ENCODE assay signal across 8 mouse cellular contexts in the genomic region with DNA sequence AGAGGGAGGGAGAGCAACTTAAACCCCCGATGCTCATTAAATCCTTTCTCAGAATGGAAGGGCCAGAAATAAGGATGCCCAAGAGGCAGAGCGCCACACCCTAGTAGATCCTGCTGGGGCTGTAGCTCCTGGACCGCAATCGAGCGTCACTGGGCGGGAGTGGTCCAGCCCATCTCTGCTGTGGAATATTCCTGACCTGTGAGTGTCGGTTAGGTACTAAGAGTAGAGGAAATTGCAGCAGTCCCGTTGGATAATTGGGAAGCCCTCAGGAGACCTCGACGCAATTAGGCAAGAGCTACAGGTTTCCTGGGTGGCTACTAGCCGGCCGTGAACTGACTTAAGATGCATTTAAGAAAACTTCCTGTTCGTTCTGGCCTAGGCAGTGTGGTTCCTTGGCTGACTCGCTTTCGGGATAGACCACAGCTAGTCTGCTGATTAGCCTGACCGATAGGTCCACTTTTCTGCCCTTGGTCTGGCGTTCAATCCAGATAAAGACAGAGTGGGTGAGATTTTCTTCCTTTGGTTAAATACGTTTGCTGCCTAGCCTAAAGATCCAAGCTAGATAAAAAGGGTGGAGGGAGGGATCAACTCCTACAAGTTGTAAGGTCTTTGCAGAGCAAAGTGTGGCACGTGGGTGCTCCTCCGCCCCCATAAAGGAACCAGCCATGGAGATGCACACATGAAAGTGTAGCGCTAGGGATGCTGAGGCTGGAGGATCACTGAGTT. TPM values are rescaled to one million over a fixed set of nuclear protein-coding genes. Genes with fewer than 3 reads are reported as not detected.
DNase-seq lines count a peak whose midpoint lies in the region; ATAC-seq and TF ChIP-seq lines count a peak whose summit lies in the region.

No protein-coding gene starts in this region.

- H3K27me3 ChIP-seq in spleen, adult 2 months (ENCODE audit: control insufficient read depth, insufficient read depth, low read length): no peaks in the 10 kb centered on the region
- H3K27me3 ChIP-seq in embryonic facial prominence, embryonic 10.5 days (replicated peaks; ENCODE audit: low read depth, poor library complexity, severe bottlenecking): no peaks in the 10 kb centered on the region
- no peaks in the 10 kb centered on the region for H3K27me3 ChIP-seq in hindbrain, embryonic 12.5 days
- H3K27me3 ChIP-seq in liver, embryonic 11.5 days (replicated peaks; ENCODE audit: control insufficient read depth, insufficient read depth, low read length): no peaks in the 10 kb centered on the region
- H3K27me3 ChIP-seq in neural tube, embryonic 13.5 days: no peaks in the 10 kb centered on the region

- DNase-seq in spleen, adult 2 months (ENCODE audit: low read depth in 1 of 2, low spot score in 2 of 2): peak in 1 of 2 experiments; percentile 17
- no peak for DNase-seq in spleen, adult 12 weeks (ENCODE audit: low spot score)
- peak; percentile 61 for DNase-seq in embryonic facial prominence, embryonic 10.5 days (ENCODE audit: low spot score)
- DNase-seq in liver, embryonic 11.5 days (ENCODE audit: low spot score): no peak
- no peak for DNase-seq in ovary, postnatal 36 days (ENCODE audit: low spot score)
- DNase-seq in ovary, postnatal 14 days (ENCODE audit: low spot score): no peak

- no peak for TF ChIP-seq CTCF in spleen, adult 2 months (IDR thresholded peaks at IDR 0.05; ENCODE audit: extremely low read depth, insufficient read depth, insufficient read length, insufficient replicate concordance)

- H3K4me2 ChIP-seq in hindbrain, embryonic 12.5 days (replicated peaks): peak overlapping the region; percentile 80
- peak overlapping the region; percentile 93 for H3K4me2 ChIP-seq in liver, embryonic 11.5 days
- H3K4me2 ChIP-seq in neural tube, embryonic 13.5 days: peak overlapping the region; percentile 67

- H3K27ac ChIP-seq in spleen, adult 2 months (ENCODE audit: insufficient read depth, low read length): peak overlapping the region; percentile 77
- peak overlapping the region; percentile 100 for H3K27ac ChIP-seq in embryonic facial prominence, embryonic 10.5 days (replicated peaks)
- peak overlapping the region; percentile 98 for H3K27ac ChIP-seq in hindbrain, embryonic 12.5 days
- H3K27ac ChIP-seq in liver, embryonic 11.5 days (ENCODE audit: low read depth, low read length): peak overlapping the region; percentile 82
- peak overlapping the region; percentile 100 for H3K27ac ChIP-seq in neural tube, embryonic 13.5 days (replicated peaks)

- H3K4me3 ChIP-seq in spleen, adult 2 months (ENCODE audit: extremely low read depth, insufficient read depth, insufficient read length): peak overlapping the region; percentile 90
- H3K4me3 ChIP-seq in embryonic facial prominence, embryonic 10.5 days: peak overlapping the region; percentile 95
- peak overlapping the region; percentile 85 for H3K4me3 ChIP-seq in hindbrain, embryonic 12.5 days
- H3K4me3 ChIP-seq in liver, embryonic 11.5 days (ENCODE audit: low read depth, low read length): peak overlapping the region; percentile 71
- peak overlapping the region; percentile 85 for H3K4me3 ChIP-seq in neural tube, embryonic 13.5 days

- peaks cover 23% of the 10 kb centered on the region; the same call in 1 of the 2 replicates for H3K4me1 ChIP-seq in spleen, adult 2 months (ENCODE audit: control insufficient read depth, insufficient read depth, insufficient read length)
- H3K4me1 ChIP-seq in embryonic facial prominence, embryonic 10.5 days: peaks cover 65% of the 10 kb centered on the region
- H3K4me1 ChIP-seq in hindbrain, embryonic 12.5 days: peaks cover 51% of the 10 kb centered on the region
- peaks cover 48% of the 10 kb centered on the region for H3K4me1 ChIP-seq in liver, embryonic 11.5 days (replicated peaks; ENCODE audit: control insufficient read depth, insufficient read depth, low read length)
- H3K4me1 ChIP-seq in neural tube, embryonic 13.5 days (replicated peaks): peaks cover 63% of the 10 kb centered on the region

- no peaks in the 10 kb centered on the region for H3K9me3 ChIP-seq in embryonic facial prominence, embryonic 10.5 days
- no peaks in the 10 kb centered on the region for H3K9me3 ChIP-seq in hindbrain, embryonic 12.5 days (replicated peaks)
- H3K9me3 ChIP-seq in liver, embryonic 11.5 days (ENCODE audit: control insufficient read depth, low read length): no peaks in the 10 kb centered on the region
- H3K9me3 ChIP-seq in neural tube, embryonic 13.5 days: no peaks in the 10 kb centered on the region

- peaks cover 16% of the 10 kb centered on the region for H3K36me3 ChIP-seq in spleen, adult 2 months (ENCODE audit: control insufficient read depth, insufficient read depth, low read length)
- peaks cover 40% of the 10 kb centered on the region for H3K36me3 ChIP-seq in embryonic facial prominence, embryonic 10.5 days (replicated peaks)
- peaks cover 23% of the 10 kb centered on the region for H3K36me3 ChIP-seq in hindbrain, embryonic 12.5 days
- peaks cover 31% of the 10 kb centered on the region for H3K36me3 ChIP-seq in liver, embryonic 11.5 days (ENCODE audit: control insufficient read depth, insufficient read depth, low read length)
- peaks cover 25% of the 10 kb centered on the region for H3K36me3 ChIP-seq in neural tube, embryonic 13.5 days

- ATAC-seq in hindbrain, embryonic 12.5 days (ENCODE audit: low FRiP score): peak; percentile 17; the same call in 1 of the 2 replicates
- no peak; the same call in 1 of the 2 replicates for ATAC-seq in liver, embryonic 11.5 days (replicated peaks; ENCODE audit: low FRiP score)
- ATAC-seq in neural tube, embryonic 13.5 days (ENCODE audit: low read depth): peak; percentile 33

- TF ChIP-seq POLR2A in spleen, adult 2 months (IDR thresholded peaks at IDR 0.05; ENCODE audit: low read depth, low read length): no peak

- 1% methylated on average over 21 of the region's 21 CpGs for WGBS in spleen, adult 2 months
- WGBS in embryonic facial prominence, embryonic 10.5 days: under 1% methylated on average over 21 of the region's 21 CpGs
- under 1% methylated on average over 21 of the region's 21 CpGs for WGBS in hindbrain, embryonic 12.5 days
- 0% methylated on average over 21 of the region's 21 CpGs for WGBS in liver, embryonic 11.5 days
- WGBS in neural tube, embryonic 13.5 days: 0% methylated on average over 21 of the region's 21 CpGs

- H3K9ac ChIP-seq in hindbrain, embryonic 12.5 days: peak overlapping the region; percentile 86
- peak overlapping the region; percentile 90 for H3K9ac ChIP-seq in liver, embryonic 11.5 days (ENCODE audit: low read depth, low read length)
- H3K9ac ChIP-seq in neural tube, embryonic 13.5 days: peak overlapping the region; percentile 97

RNA-seq across cellular contexts. Expression of gene Eno1, which starts 1.3 kb away (rescaled TPM):
- 120 and 224 TPM in 2 replicates for polyA plus RNA-seq in spleen, adult 2 months (2012; rRNA removed)
- polyA plus RNA-seq in embryonic facial prominence, embryonic 10.5 days (2016; fragmentation: Nextera tagmentation; extraction: Ambion mirVana): 3,458 and 4,025 TPM in 2 replicates
- 1,309 and 1,398 TPM in 2 replicates for polyA plus RNA-seq in hindbrain, embryonic 12.5 days (2016; fragmentation: Nextera tagmentation; extraction: Ambion mirVana)
- polyA plus RNA-seq in liver, embryonic 11.5 days (2014; fragmentation: Nextera tagmentation; extraction: Ambion mirVana): 2,392 and 2,590 TPM in 2 replicates
- polyA plus RNA-seq in neural tube, embryonic 13.5 days (2015; fragmentation: Nextera tagmentation; extraction: Ambion mirVana): 1,151 and 1,235 TPM in 2 replicates

RNA-seq across cellular contexts. Expression of gene Car6, which starts 36.7 kb away (rescaled TPM):
- not detected in 2 replicates for polyA plus RNA-seq in spleen, adult 2 months (2012; rRNA removed)
- 0.27 TPM in 1 of 2 replicates, not detected in the other for polyA plus RNA-seq in embryonic facial prominence, embryonic 10.5 days (2016; fragmentation: Nextera tagmentation; extraction: Ambion mirVana)
- polyA plus RNA-seq in hindbrain, embryonic 12.5 days (2016; fragmentation: Nextera tagmentation; extraction: Ambion mirVana): 0.41 TPM in 1 of 2 replicates, not detected in the other
- polyA plus RNA-seq in liver, embryonic 11.5 days (2014; fragmentation: Nextera tagmentation; extraction: Ambion mirVana): not detected in 2 replicates
- polyA plus RNA-seq in neural tube, embryonic 13.5 days (2015; fragmentation: Nextera tagmentation; extraction: Ambion mirVana): 0.44 TPM in 1 of 2 replicates, not detected in the other

RNA-seq across cellular contexts. Expression of gene Rere, which starts 43.6 kb away (rescaled TPM):
- polyA plus RNA-seq in spleen, adult 2 months (2012; rRNA removed): 66.2 and 70.3 TPM in 2 replicates
- polyA plus RNA-seq in embryonic facial prominence, embryonic 10.5 days (2016; fragmentation: Nextera tagmentation; extraction: Ambion mirVana): 26.1 and 31.4 TPM in 2 replicates
- polyA plus RNA-seq in hindbrain, embryonic 12.5 days (2016; fragmentation: Nextera tagmentation; extraction: Ambion mirVana): 60.5 and 66.1 TPM in 2 replicates
- polyA plus RNA-seq in liver, embryonic 11.5 days (2014; fragmentation: Nextera tagmentation; extraction: Ambion mirVana): 22.6 and 23.3 TPM in 2 replicates
- 41.2 and 50.0 TPM in 2 replicates for polyA plus RNA-seq in neural tube, embryonic 13.5 days (2015; fragmentation: Nextera tagmentation; extraction: Ambion mirVana)
